Mouse (Mus musculus) adrenal gland, postnatal 25 days (tissue): ENCODE measurements at regions not wholly inside any gene's neighbourhood (a gene's known extent, or its start where the extent isn't known, plus 50 kb on each side); places are given as distances from the start of the nearest gene placed in this dataset.

Experiments
- DNase-seq: peaks from one replicate; pipeline ENCODE4 v3.0.0; 2021; ENCODE audit warnings: mixed read lengths

GRCm38 (mm10) chr1:34930571-34930970 is 80.8 kb downstream of the Plekhb2 start:
- no peak for DNase-seq

GRCm38 (mm10) chr1:34943196-34943595 is 93.4 kb downstream of the Plekhb2 start:
- DNase-seq = no peak

- no peak for DNase-seq
Measured at GRCm38 (mm10) chr1:34961633-34962507, 112.1 kb downstream of the Plekhb2 start.

GRCm38 (mm10) chr1:34962508-34962885 is 112.7 kb downstream of the Plekhb2 start:
- DNase-seq = no peak

GRCm38 (mm10) chr1:34974801-34975200 is 125.0 kb downstream of the Plekhb2 start:
- DNase-seq = no peak

- DNase-seq = no peak
Measured at GRCm38 (mm10) chr1:34978156-34978555, 128.4 kb downstream of the Plekhb2 start.

- no peak for DNase-seq
Measured at GRCm38 (mm10) chr1:34979350-34979749, 129.6 kb downstream of the Plekhb2 start.

GRCm38 (mm10) chr1:34981934-34982333 is 132.2 kb downstream of the Plekhb2 start:
- DNase-seq = no peak

GRCm38 (mm10) chr1:34982966-34983365 is 133.2 kb downstream of the Plekhb2 start:
- no peak for DNase-seq

- DNase-seq = no peak
Measured at GRCm38 (mm10) chr1:34986861-34987260, 137.1 kb downstream of the Plekhb2 start.

- DNase-seq = no peak
Measured at GRCm38 (mm10) chr1:34987650-34988221, 138.0 kb downstream of the Plekhb2 start.

GRCm38 (mm10) chr1:34988225-34988624 is 138.4 kb downstream of the Plekhb2 start:
- DNase-seq = no peak

- no peak for DNase-seq
Measured at GRCm38 (mm10) chr1:35000801-35001200, 151.0 kb downstream of the Plekhb2 start.

- DNase-seq = peak; percentile 7
Measured at GRCm38 (mm10) chr1:35017471-35017870, 167.7 kb downstream of the Plekhb2 start.

GRCm38 (mm10) chr1:35032619-35033018 is 182.8 kb downstream of the Plekhb2 start:
- DNase-seq = no peak

- no peak for DNase-seq
Measured at GRCm38 (mm10) chr1:35072811-35073210, 223.0 kb downstream of the Plekhb2 start.

- DNase-seq = no peak
Measured at GRCm38 (mm10) chr1:35094873-35095272, 245.1 kb downstream of the Plekhb2 start.

GRCm38 (mm10) chr1:35095785-35096184 is 246.0 kb downstream of the Plekhb2 start:
- no peak for DNase-seq

- DNase-seq = no peak
Measured at GRCm38 (mm10) chr1:35106665-35107064, 256.9 kb downstream of the Plekhb2 start.

GRCm38 (mm10) chr1:35109801-35110200 is 260.0 kb downstream of the Plekhb2 start:
- DNase-seq = no peak

- no peak for DNase-seq
Measured at GRCm38 (mm10) chr1:35115521-35115920, 265.7 kb downstream of the Plekhb2 start.

- DNase-seq = no peak
Measured at GRCm38 (mm10) chr1:35137907-35138306, 288.1 kb downstream of the Plekhb2 start.

- no peak for DNase-seq
Measured at GRCm38 (mm10) chr1:35149036-35149435, 299.3 kb downstream of the Plekhb2 start.

- no peak for DNase-seq
Measured at GRCm38 (mm10) chr1:35162506-35162905, 312.7 kb downstream of the Plekhb2 start.
